Mouse (Mus musculus) intestine, embryonic 15.5 days (tissue): Measurements from ENCODE around the gene Acp5. TPM values are rescaled to one million over a fixed set of nuclear protein-coding genes. Genes with fewer than 3 reads are reported as not detected.
A peak's percentile ranks its signal among the peaks of the same experiment; 100 is the strongest.

ENCODE experiments used
- ATAC-seq: fragments of 200-750 bp; cut with Nextera tagmentation; 2 replicates; pipeline ENCODE4 v1.8.0; 2017; ENCODE audit warnings: moderate TSS enrichment, moderate library complexity
- H3K27ac ChIP-seq: fragments of 300-500 bp; sonication (generic); 2 replicates; pipeline ENCODE4 v1.5.1; 2015; ENCODE audit warnings: mild to moderate bottlenecking, inconsistent platforms
- H3K27me3 ChIP-seq: fragments of 300-500 bp; sonication (generic); replicated peaks from 2 replicates; pipeline ENCODE4 v1.6.1; 2015; ENCODE audit warnings: inconsistent platforms
- H3K36me3 ChIP-seq: fragments of 300-500 bp; sonication (generic); 2 replicates; pipeline ENCODE4 v1.6.1; 2015; ENCODE audit warnings: inconsistent platforms
- H3K4me1 ChIP-seq: fragments of 300-500 bp; sonication (generic); replicated peaks from 2 replicates; pipeline ENCODE4 v1.6.1; 2015; ENCODE audit warnings: inconsistent platforms
- H3K4me2 ChIP-seq: fragments of 300-500 bp; sonication (generic); replicated peaks from 2 replicates; pipeline ENCODE4 v1.6.1; 2015; ENCODE audit warnings: mild to moderate bottlenecking, inconsistent platforms
- H3K4me3 ChIP-seq: fragments of 300-500 bp; sonication (generic); replicated peaks from 2 replicates; pipeline ENCODE4 v1.5.1; 2015; ENCODE audit warnings: inconsistent platforms
- H3K9ac ChIP-seq: fragments of 300-500 bp; sonication (generic); 2 replicates; pipeline ENCODE4 v1.6.1; 2015; ENCODE audit warnings: inconsistent platforms
- H3K9me3 ChIP-seq: fragments of 300-500 bp; sonication (generic); 2 replicates; pipeline ENCODE4 v1.6.1; 2016; ENCODE audit warnings: inconsistent platforms
- WGBS: fragments of 180-500 bp; shearing (Covaris S2); methylation state at CpG from one replicate; pipeline ENCODE4 v1.1.7; 2015; 5-methylcytosine and 5-hydroxymethylcytosine counted together
- polyA plus RNA-seq: library from polyadenylated mRNA; unstranded; fragments of >200 nt; fragmentation: Nextera tagmentation; extraction: Ambion mirVana; gene quantifications from 2 replicates; pipeline ENCODE4 v1.2.1, GENCODE M21; 2015

Gene Acp5
- polyA plus RNA-seq, 1 experiment from 2014 or later = 39.0 TPM

DNA sequence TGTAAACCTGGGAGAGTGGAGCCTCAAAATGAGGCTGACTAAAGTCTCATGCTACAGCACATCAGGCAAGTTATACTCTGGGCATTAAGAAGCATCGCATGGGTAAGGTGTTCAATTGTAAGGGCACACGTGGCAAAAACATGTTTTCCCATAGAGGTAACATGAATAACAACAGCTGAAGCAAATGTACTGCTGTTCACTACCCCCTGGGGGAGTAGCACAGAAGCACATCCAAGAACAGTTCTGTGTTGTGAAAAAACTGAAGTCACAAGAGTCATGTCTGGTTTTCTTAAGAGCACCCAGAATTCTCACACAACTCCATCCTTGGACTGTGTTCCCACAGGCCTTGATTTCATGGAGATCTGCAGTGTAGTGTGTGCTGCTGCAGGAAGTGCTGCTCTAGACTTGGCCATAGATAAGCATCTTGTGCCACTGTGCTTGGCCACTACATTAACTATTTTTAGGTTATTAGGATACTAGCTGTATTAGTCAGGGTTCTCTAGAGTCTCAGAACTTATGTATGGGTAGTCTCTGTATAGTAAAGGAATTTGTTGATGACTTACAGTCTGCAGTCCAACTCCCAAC lies 48.4 kb downstream of the Acp5 start:
- Histone ChIP-seq H3K4me1 (peaks cover 8% of the 10 kb centered on the region), H3K27me3 (no peaks in the 10 kb centered on the region), H3K4me2 (no peak overlapping the region), H3K27ac (no peak overlapping the region), H3K9me3 (no peaks in the 10 kb centered on the region), H3K4me3 (no peak overlapping the region), H3K36me3 (no peaks in the 10 kb centered on the region), H3K9ac (no peak overlapping the region)
- WGBS = 87% methylated on average over 2 of the region's 2 CpGs
- ATAC-seq = no peak

DNA sequence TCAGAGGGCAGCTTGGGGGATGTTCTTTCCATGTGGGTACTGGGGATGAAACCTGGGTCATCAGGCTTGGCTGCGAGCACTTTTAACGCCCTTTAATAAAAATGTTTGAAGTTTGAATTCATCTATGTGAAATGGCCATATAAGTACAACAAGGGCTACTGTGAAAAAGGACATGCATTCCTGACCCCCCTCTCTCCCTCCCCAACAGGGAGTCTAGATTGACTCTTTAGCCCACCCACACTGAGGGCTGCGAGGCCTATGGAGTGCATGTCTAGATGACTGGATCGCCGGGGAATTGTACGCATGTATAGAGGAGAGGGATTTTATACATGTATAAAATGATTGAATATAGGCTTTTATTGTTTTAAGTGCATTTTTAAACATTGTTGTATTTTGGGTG lies 49.5 kb downstream of the Acp5 start:
- Histone ChIP-seq H3K27ac (peak overlapping the region; percentile 83), H3K9me3 (no peaks in the 10 kb centered on the region), H3K4me3 (peak overlapping the region; percentile 71), H3K4me2 (peak overlapping the region; percentile 75), H3K27me3 (no peaks in the 10 kb centered on the region), H3K9ac (peak overlapping the region; percentile 68), H3K4me1 (peaks cover 8% of the 10 kb centered on the region), H3K36me3 (no peaks in the 10 kb centered on the region)
- ATAC-seq = no peak
- 42% methylated on average over 6 of the region's 6 CpGs for WGBS

DNA sequence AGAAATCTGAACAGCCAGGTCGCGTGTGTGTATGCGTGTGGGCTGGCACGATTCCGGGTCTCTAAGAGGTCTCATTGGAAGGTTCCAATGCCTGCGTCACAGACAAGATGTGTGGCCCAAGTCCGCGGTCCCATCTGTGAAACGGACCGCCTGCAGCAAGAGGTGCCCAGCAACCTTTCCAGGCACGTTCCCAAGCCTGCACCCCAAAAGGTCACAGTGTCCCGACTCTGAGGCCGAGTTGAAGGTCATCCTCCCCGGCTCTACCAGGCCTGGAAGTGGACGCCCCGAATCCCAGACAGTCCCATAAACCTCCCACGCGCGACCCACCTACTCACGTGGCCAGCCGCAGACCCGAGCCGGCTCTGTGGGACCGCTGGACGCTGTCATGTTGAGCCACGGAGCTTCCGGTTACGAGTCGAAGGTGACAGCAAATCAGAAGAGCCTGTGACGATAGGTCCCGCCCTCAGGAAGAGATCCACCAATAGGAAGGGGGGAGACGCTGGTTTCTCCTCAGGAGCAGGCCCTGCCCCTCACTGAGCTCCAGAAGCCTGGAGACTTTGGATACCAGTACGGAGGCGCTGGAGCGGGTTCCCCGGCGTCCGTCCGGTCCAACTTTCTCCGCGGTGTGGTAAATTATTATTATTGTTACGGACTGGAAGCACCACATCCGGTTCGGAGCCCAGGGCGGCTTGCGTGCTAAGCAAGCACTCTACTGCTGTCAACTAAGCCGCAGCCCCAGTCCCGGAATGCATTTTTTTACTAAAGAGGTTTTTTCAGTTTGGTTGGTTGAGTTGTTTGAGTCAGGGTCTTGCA lies 50.3 kb downstream of the Acp5 start, which contains the start of gene Ecsit:
Ecsit (minus strand) TSS at position 417 of the 813 bp plus-strand sequence.
- Histone ChIP-seq H3K27me3 (no peaks in the 10 kb centered on the region), H3K4me3 (peak within 1 kb of the TSS; percentile 71), H3K9me3 (no peaks in the 10 kb centered on the region), H3K4me2 (peak within 1 kb of the TSS; percentile 75), H3K36me3 (no peaks in the 10 kb centered on the region), H3K27ac (peak within 1 kb of the TSS; percentile 83), H3K9ac (peak within 1 kb of the TSS; percentile 68), H3K4me1 (peaks cover 8% of the 10 kb centered on the region)
- peak; percentile 100 for ATAC-seq
- under 1% methylated on average over 48 of the region's 48 CpGs for WGBS

DNA sequence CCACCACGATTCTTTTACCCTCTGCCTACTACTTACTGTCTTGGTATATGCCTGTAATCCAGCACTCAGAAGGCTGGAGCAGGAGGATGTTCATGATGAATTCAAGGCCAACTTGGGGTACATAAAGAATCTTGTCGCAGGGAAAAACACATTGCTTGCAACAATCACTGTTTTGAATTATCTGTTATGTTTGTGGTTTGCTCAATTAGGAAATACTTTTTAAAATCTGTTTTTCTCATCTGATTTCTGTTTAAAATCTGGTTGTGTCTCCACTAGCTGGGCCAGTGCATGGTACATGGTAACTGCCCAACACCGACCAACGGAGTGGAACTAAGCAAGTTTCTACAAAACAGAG lies 50.9 kb downstream of the Acp5 start:
- no peak for ATAC-seq
- Histone ChIP-seq H3K9me3 (no peaks in the 10 kb centered on the region), H3K4me1 (peaks cover 8% of the 10 kb centered on the region), H3K4me3 (peak overlapping the region; percentile 71), H3K4me2 (peak overlapping the region; percentile 75), H3K36me3 (no peaks in the 10 kb centered on the region), H3K27ac (0 out of 2 replicates have a peak overlapping the region, but pooled peaks have one; percentile 6), H3K27me3 (no peaks in the 10 kb centered on the region), H3K9ac (peak overlapping the region; percentile 68)
- 33% methylated on average over 4 of the region's 4 CpGs for WGBS

Other genes starting within 250 kb of the Acp5 start
- gene Rab3d, start 217.5 kb downstream of the Acp5 start, polyA plus RNA-seq = 34.6 and 41.9 TPM in 2 replicates
- 3.1 and 4.2 TPM in 2 replicates for gene Ccdc159, start 208.2 kb downstream of the Acp5 start, polyA plus RNA-seq
- 71.7 and 81.7 TPM in 2 replicates for gene Tmem205, start 208.2 kb downstream of the Acp5 start, polyA plus RNA-seq
- 6.9 and 7.0 TPM in 2 replicates for gene Plppr2, start 198.7 kb downstream of the Acp5 start, polyA plus RNA-seq
- gene Swsap1, start 180.0 kb downstream of the Acp5 start, polyA plus RNA-seq = 5.2 and 5.7 TPM in 2 replicates
- gene Epor, start 172.2 kb downstream of the Acp5 start, polyA plus RNA-seq = 4.0 and 4.3 TPM in 2 replicates
- gene Rgl3, start 146.3 kb downstream of the Acp5 start, polyA plus RNA-seq = 1.6 and 1.7 TPM in 2 replicates
- 0.25 and 0.50 TPM in 2 replicates for gene Ccdc151, start 133.1 kb downstream of the Acp5 start, polyA plus RNA-seq
- gene Prkcsh, start 132.9 kb downstream of the Acp5 start, polyA plus RNA-seq = 105 and 122 TPM in 2 replicates
- gene Elavl3, start 83.7 kb downstream of the Acp5 start, polyA plus RNA-seq = 2.8 and 2.9 TPM in 2 replicates
- gene Gm49318, start 64.5 kb downstream of the Acp5 start, polyA plus RNA-seq = not detected in 2 replicates
- gene Zfp653, start 64.3 kb downstream of the Acp5 start, polyA plus RNA-seq = 9.7 and 10.6 TPM in 2 replicates
- gene Ecsit, start 50.3 kb downstream of the Acp5 start, polyA plus RNA-seq = 44.4 and 50.0 TPM in 2 replicates
- 281 and 303 TPM in 2 replicates for gene Cnn1, start 36.5 kb downstream of the Acp5 start, polyA plus RNA-seq
- gene Elof1, start 18.5 kb downstream of the Acp5 start, polyA plus RNA-seq = 143 and 157 TPM in 2 replicates
- gene Pigyl, start 21.1 kb upstream of the Acp5 start, polyA plus RNA-seq = 88.6 and 90.0 TPM in 2 replicates
- gene Zfp872, start 52.4 kb upstream of the Acp5 start, polyA plus RNA-seq = 0.29 and 0.90 TPM in 2 replicates
- gene Zfp809, start 90.0 kb upstream of the Acp5 start, polyA plus RNA-seq = 19.3 and 23.6 TPM in 2 replicates
- 4.2 and 4.3 TPM in 2 replicates for gene Zfp599, start 124.2 kb upstream of the Acp5 start, polyA plus RNA-seq
- gene Zfp810, start 171.9 kb upstream of the Acp5 start, polyA plus RNA-seq = 12.4 and 13.3 TPM in 2 replicates